Mouse (Mus musculus) forebrain, embryonic 11.5 days (tissue): ENCODE data around the gene Rimbp2. TPM values are rescaled to one million over a fixed set of nuclear protein-coding genes. Genes with fewer than 3 reads are reported as not detected.

ENCODE experiments used
- ATAC-seq: fragments of 200-750 bp; cut with Nextera tagmentation; replicated peaks from 2 replicates; pipeline ENCODE4 v1.8.0; 2017; ENCODE audit warnings: moderate TSS enrichment; ENCODE audit not compliant: low FRiP score
- DNase-seq: peaks from one replicate; pipeline ENCODE4 v3.0.0-alpha.2; 2017; ENCODE audit warnings: low spot score
- H3K27ac ChIP-seq: fragments of 300-500 bp; sonication (generic); 2 replicates; pipeline ENCODE4 v1.5.1; 2014; ENCODE audit warnings: low read depth, low read length
- H3K27me3 ChIP-seq: fragments of 300-500 bp; sonication (generic); 2 replicates; pipeline ENCODE4 v1.6.1; 2014; ENCODE audit warnings: mild to moderate bottlenecking, low read length, mixed read lengths; ENCODE audit not compliant: control insufficient read depth, insufficient read depth
- H3K36me3 ChIP-seq: fragments of 300-500 bp; sonication (generic); 2 replicates; pipeline ENCODE4 v1.6.1; 2014; ENCODE audit warnings: mild to moderate bottlenecking, low read length, moderate library complexity, mixed read lengths; ENCODE audit not compliant: control insufficient read depth, insufficient read depth
- H3K4me1 ChIP-seq: fragments of 300-500 bp; sonication (generic); replicated peaks from 2 replicates; pipeline ENCODE4 v1.6.1; 2014; ENCODE audit warnings: low read length, mixed read lengths; ENCODE audit not compliant: control insufficient read depth, insufficient read depth
- H3K4me2 ChIP-seq: fragments of 300-500 bp; sonication (generic); 2 replicates; pipeline ENCODE4 v1.6.1; 2014; ENCODE audit warnings: low read depth, mild to moderate bottlenecking, low read length, moderate library complexity, mixed read lengths; ENCODE audit not compliant: severe bottlenecking
- H3K4me3 ChIP-seq: fragments of 300-500 bp; sonication (generic); 2 replicates; pipeline ENCODE4 v1.5.1; 2014; ENCODE audit warnings: low read depth, low read length
- H3K9ac ChIP-seq: fragments of 300-500 bp; sonication (generic); 2 replicates; pipeline ENCODE4 v1.6.1; 2014; ENCODE audit warnings: low read length
- H3K9me3 ChIP-seq: fragments of 300-500 bp; sonication (generic); 2 replicates; pipeline ENCODE4 v1.6.1; 2016; ENCODE audit warnings: low read length, mixed read lengths; ENCODE audit not compliant: control insufficient read depth
- WGBS: fragments of 180-500 bp; shearing (Covaris S2); extraction: QIAGEN DNeasy Blood & Tissue Kit; methylation state at CpG from one replicate; pipeline ENCODE4 v1.1.7; 2014; 5-methylcytosine and 5-hydroxymethylcytosine counted together
- polyA plus RNA-seq: library from polyadenylated mRNA; unstranded; fragments of >200 nt; fragmentation: Nextera tagmentation; extraction: Ambion mirVana; gene quantifications from 2 replicates; pipeline ENCODE4 v1.2.1, GENCODE M21; 2014

The Rimbp2 gene
- polyA plus RNA-seq, 1 experiment from 2014 or later: 0.44 TPM

- no peaks in the 10 kb centered on the region for H3K27me3 ChIP-seq
- WGBS: 64% methylated on average over 8 of the region's 8 CpGs
- H3K9ac ChIP-seq: no peak overlapping the region
- no peaks in the 10 kb centered on the region for H3K9me3 ChIP-seq
- no peak overlapping the region for H3K4me2 ChIP-seq
- no peak overlapping the region for H3K27ac ChIP-seq
- ATAC-seq (no peak), DNase-seq (no peak)
- no peaks in the 10 kb centered on the region for H3K4me1 ChIP-seq
- no peaks in the 10 kb centered on the region for H3K36me3 ChIP-seq
- no peak overlapping the region for H3K4me3 ChIP-seq
Measured at GRCm38 (mm10) chr5:128815629-128816028, 137.7 kb downstream of the Rimbp2 start.

DNA sequence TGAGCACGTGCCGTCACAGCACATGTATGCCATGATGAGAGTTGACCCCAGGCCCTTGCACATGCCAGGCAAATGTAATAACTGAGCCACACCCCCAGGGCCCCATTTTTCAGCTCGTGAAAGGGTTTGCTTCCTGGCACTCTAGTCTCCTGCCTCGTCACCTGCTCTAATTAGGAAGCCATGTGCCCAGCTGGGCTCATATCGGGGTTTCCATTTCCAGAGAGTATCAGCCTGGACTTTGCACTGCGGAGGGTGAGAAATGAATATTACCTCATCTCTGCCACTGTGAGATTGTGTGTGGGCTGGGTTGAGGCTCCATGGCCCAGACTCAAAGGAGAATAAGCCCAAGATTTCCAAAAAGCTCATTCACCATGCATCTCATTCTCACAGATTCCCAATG, 138.2 kb downstream of the Rimbp2 start:
- Histone ChIP-seq H3K4me1 (no peaks in the 10 kb centered on the region), H3K27me3 (no peaks in the 10 kb centered on the region), H3K4me2 (no peak overlapping the region), H3K9ac (no peak overlapping the region), H3K4me3 (no peak overlapping the region), H3K27ac (no peak overlapping the region), H3K9me3 (no peaks in the 10 kb centered on the region), H3K36me3 (no peaks in the 10 kb centered on the region)
- no peak for ATAC-seq
- no peak for DNase-seq
- 60% methylated on average over 6 of the region's 6 CpGs for WGBS

DNA sequence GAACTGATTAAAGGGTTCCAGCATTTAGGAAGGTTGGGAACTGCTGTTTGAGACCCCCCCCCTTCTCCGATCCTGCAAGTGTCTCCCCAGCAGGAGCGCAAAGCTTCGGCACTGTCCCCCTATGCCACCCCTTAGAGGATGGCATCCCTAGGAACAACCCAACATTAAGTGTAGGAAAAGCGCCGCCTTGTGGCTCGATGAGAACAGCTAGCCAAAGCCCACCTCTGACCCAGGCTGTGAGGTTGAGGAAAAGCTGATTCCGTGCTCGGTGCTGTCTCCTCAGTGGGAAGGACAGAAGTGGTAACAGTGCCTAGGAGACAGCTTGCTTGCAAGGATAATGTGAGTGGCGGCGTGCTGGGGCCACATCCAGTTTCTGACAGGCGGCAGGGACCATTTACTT, 140.2 kb downstream of the Rimbp2 start:
- ATAC-seq: no peak
- no peak overlapping the region for H3K9ac ChIP-seq
- WGBS: 19% methylated on average over 11 of the region's 11 CpGs
- H3K36me3 ChIP-seq: no peaks in the 10 kb centered on the region
- no peaks in the 10 kb centered on the region for H3K27me3 ChIP-seq
- no peaks in the 10 kb centered on the region for H3K9me3 ChIP-seq
- H3K4me2 ChIP-seq: no peak overlapping the region
- H3K4me3 ChIP-seq: no peak overlapping the region
- no peaks in the 10 kb centered on the region for H3K4me1 ChIP-seq
- no peak for DNase-seq
- H3K27ac ChIP-seq: no peak overlapping the region

DNA sequence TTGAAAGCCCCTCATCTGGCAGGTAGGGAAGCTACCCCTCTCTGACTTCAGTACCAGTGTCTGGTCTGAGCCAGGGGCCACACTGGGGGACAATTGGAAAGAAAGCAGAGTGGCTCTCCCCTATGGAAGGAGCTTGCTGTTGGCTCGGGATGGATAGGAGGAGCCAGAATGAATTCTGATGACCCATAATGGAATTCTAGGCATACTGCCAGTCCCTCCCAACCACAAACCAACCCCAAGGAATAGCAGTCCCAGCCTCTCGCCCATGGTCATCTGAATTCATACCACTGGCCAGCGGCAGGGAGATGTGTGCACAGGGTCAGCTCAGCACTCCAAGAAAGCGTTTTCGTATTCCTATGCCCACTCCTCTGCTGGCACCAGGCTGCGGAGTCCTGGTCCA, 141.9 kb downstream of the Rimbp2 start:
- ATAC-seq: no peak
- Histone ChIP-seq H3K4me3 (no peak overlapping the region), H3K4me2 (no peak overlapping the region), H3K27me3 (no peaks in the 10 kb centered on the region), H3K27ac (no peak overlapping the region), H3K4me1 (no peaks in the 10 kb centered on the region), H3K9me3 (no peaks in the 10 kb centered on the region), H3K36me3 (no peaks in the 10 kb centered on the region), H3K9ac (no peak overlapping the region)
- 89% methylated on average over 6 of the region's 6 CpGs for WGBS
- DNase-seq: no peak

DNA sequence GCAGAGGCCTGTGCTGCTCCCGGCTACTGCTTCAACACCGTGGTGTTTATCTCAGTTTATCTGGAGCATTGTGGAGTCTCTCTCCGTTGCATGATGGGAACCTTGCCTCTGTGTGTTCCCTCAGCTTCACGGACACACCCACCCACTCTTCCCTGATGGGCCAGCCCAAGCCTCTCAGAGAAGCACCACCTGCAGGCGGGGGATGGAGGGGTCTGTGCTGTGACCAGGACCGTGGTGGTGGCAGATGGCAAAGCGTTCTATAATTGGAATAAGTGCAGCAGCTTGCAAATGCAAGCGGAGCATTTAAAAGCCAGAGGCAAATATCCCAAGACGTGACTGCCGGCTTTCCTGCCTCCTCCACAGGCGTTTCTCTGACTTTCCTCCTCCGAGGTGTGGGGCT, 143.3 kb downstream of the Rimbp2 start:
- no peak overlapping the region for H3K27ac ChIP-seq
- 64% methylated on average over 12 of the region's 12 CpGs for WGBS
- no peaks in the 10 kb centered on the region for H3K27me3 ChIP-seq
- no peak overlapping the region for H3K9ac ChIP-seq
- no peak for ATAC-seq
- H3K9me3 ChIP-seq: no peaks in the 10 kb centered on the region
- no peaks in the 10 kb centered on the region for H3K4me1 ChIP-seq
- DNase-seq: no peak
- H3K36me3 ChIP-seq: no peaks in the 10 kb centered on the region
- H3K4me3 ChIP-seq: no peak overlapping the region
- no peak overlapping the region for H3K4me2 ChIP-seq

- Histone ChIP-seq H3K9me3 (no peaks in the 10 kb centered on the region), H3K27ac (no peak overlapping the region), H3K4me1 (no peaks in the 10 kb centered on the region), H3K4me2 (no peak overlapping the region), H3K9ac (no peak overlapping the region), H3K27me3 (no peaks in the 10 kb centered on the region), H3K36me3 (no peaks in the 10 kb centered on the region), H3K4me3 (no peak overlapping the region)
- DNase-seq (peak; percentile 75), ATAC-seq (no peak)
- WGBS: 49% methylated on average over 5 of the region's 5 CpGs
Measured at GRCm38 (mm10) chr5:128809406-128809805, 143.9 kb downstream of the Rimbp2 start.

- no peaks in the 10 kb centered on the region for H3K27me3 ChIP-seq
- DNase-seq (peak; percentile 60), ATAC-seq (no peak)
- H3K4me3 ChIP-seq: no peak overlapping the region
- WGBS: 64% methylated on average over 9 of the region's 9 CpGs
- H3K9ac ChIP-seq: no peak overlapping the region
- no peaks in the 10 kb centered on the region for H3K9me3 ChIP-seq
- H3K4me1 ChIP-seq: no peaks in the 10 kb centered on the region
- no peaks in the 10 kb centered on the region for H3K36me3 ChIP-seq
- H3K27ac ChIP-seq: no peak overlapping the region
- no peak overlapping the region for H3K4me2 ChIP-seq
Measured at GRCm38 (mm10) chr5:128808547-128809182, 144.6 kb downstream of the Rimbp2 start.

DNA sequence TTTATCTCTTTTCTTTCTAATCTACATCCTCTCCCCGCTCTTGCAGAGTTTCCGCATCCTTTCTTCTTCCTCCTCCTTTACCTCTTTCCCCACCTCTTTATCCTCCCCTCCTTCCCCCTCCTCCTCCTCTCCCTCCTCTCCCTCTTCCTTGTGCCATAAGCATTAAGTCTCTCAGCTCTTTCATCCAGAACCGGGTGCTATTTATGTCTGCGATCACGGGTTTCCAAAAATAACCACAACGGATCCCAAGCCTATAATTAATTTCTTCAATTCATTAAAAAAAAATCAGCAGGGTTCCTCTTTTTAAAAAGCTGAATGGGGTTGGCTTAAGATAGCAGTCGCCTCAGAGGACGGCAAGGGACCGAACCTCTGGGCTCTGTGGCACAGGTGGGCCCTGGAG, 145.9 kb downstream of the Rimbp2 start:
- H3K4me3 ChIP-seq: no peak overlapping the region
- no peak overlapping the region for H3K4me2 ChIP-seq
- no peaks in the 10 kb centered on the region for H3K36me3 ChIP-seq
- H3K27me3 ChIP-seq: no peaks in the 10 kb centered on the region
- ATAC-seq: no peak
- 75% methylated on average over 9 of the region's 9 CpGs for WGBS
- H3K4me1 ChIP-seq: no peaks in the 10 kb centered on the region
- H3K9ac ChIP-seq: no peak overlapping the region
- H3K27ac ChIP-seq: no peak overlapping the region
- DNase-seq: no peak
- no peaks in the 10 kb centered on the region for H3K9me3 ChIP-seq

- 95% methylated on average over 13 of the region's 13 CpGs for WGBS
- H3K4me2 ChIP-seq: no peak overlapping the region
- no peaks in the 10 kb centered on the region for H3K36me3 ChIP-seq
- H3K9me3 ChIP-seq: no peaks in the 10 kb centered on the region
- no peak for DNase-seq
- no peak overlapping the region for H3K27ac ChIP-seq
- ATAC-seq: no peak
- H3K9ac ChIP-seq: no peak overlapping the region
- no peaks in the 10 kb centered on the region for H3K27me3 ChIP-seq
- no peaks in the 10 kb centered on the region for H3K4me1 ChIP-seq
- no peak overlapping the region for H3K4me3 ChIP-seq
Measured at GRCm38 (mm10) chr5:128806296-128806998, 146.8 kb downstream of the Rimbp2 start.
